In the genomic region with DNA sequence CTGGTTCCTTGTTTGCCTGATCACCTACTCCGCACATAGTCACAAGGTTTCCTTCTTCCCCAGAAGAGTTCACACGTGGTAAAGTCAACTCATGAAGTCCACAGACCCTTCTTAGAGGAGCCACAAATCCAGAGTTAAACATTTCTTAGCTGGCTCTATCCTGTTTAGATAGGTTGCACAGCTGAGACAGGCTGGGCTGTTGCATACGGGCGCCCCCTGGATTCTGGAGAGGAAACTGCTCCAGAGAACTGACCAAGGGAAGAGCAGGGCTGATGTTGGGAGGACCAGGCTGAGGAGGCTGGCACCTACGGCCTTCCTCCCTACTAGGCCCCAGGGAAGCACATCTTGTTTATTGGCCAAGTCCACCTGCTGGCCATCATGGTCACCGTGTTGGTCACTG, we compare ENCODE assay signal across 9 mouse cellular contexts.
A peak's percentile ranks its signal among the peaks of the same experiment; 100 is the strongest.
DNase-seq lines count a peak whose midpoint lies in the region; ATAC-seq and TF ChIP-seq lines count a peak whose summit lies in the region.
"Had no signal": no experiment of that assay in that cellular context is flagged by ENCODE, and none has a peak within 500 bp of the region (broad histone marks: within the 10 kb centered on the region; RNA-seq: fewer than 3 reads in every experiment).

No protein-coding gene starts in this region.

- peak; percentile 41 for DNase-seq in ES-CJ7 (ENCODE audit: low read depth, low spot score)
- DNase-seq in brain, embryonic 14.5 days (ENCODE audit: low read depth): peak; percentile 67
- DNase-seq in forebrain, embryonic 10.5 days (ENCODE audit: extremely low spot score, low spot score): peak; percentile 66
- DNase-seq in layer of hippocampus, adult 11-12 months (ENCODE audit: low spot score): peak; percentile 78
- peak; percentile 35 for DNase-seq in retina, postnatal 7 days (ENCODE audit: low read depth, low spot score)
- peak; percentile 39 to 64 for DNase-seq in urinary bladder, adult 18-20 months (ENCODE audit: low spot score in 2 of 2)

- no peaks in the 10 kb centered on the region for H3K9me3 ChIP-seq in forebrain, embryonic 10.5 days
- H3K9me3 ChIP-seq in heart, embryonic 16.5 days (replicated peaks; ENCODE audit: control insufficient read depth, low read length): no peaks in the 10 kb centered on the region
- H3K9me3 ChIP-seq in liver, embryonic 16.5 days (replicated peaks; ENCODE audit: control insufficient read depth, low read length): no peaks in the 10 kb centered on the region

- H3K4me2 ChIP-seq in heart, embryonic 16.5 days (ENCODE audit: low read depth, low read length): no peak overlapping the region
- no peak overlapping the region for H3K4me2 ChIP-seq in liver, embryonic 16.5 days (ENCODE audit: low read depth, low read length)

- ATAC-seq in heart, embryonic 16.5 days (replicated peaks; ENCODE audit: extremely low read depth, insufficient read depth, low FRiP score): peak; percentile 77
- peak; percentile 80 for ATAC-seq in liver, embryonic 16.5 days (ENCODE audit: low read depth)

- 32% methylated on average over 6 of the region's 6 CpGs for WGBS in forebrain, embryonic 10.5 days
- WGBS in heart, embryonic 16.5 days: 24% methylated on average over 6 of the region's 6 CpGs
- 6% methylated on average over 6 of the region's 6 CpGs for WGBS in liver, embryonic 16.5 days (ENCODE audit: insufficient replicate concordance)

- H3K27me3 ChIP-seq in forebrain, embryonic 10.5 days (ENCODE audit: poor library complexity, severe bottlenecking): no peaks in the 10 kb centered on the region; the same call in 1 of the 2 replicates
- no peaks in the 10 kb centered on the region for H3K27me3 ChIP-seq in heart, embryonic 16.5 days (ENCODE audit: control insufficient read depth, insufficient read depth, low read length)
- H3K27me3 ChIP-seq in liver, embryonic 16.5 days (ENCODE audit: control insufficient read depth, insufficient read depth, low read depth, low read length): no peaks in the 10 kb centered on the region

- no peak for TF ChIP-seq POLR2A in brain, embryonic 14.5 days (IDR thresholded peaks at IDR 0.05; ENCODE audit: borderline replicate concordance, extremely low read depth, insufficient read depth, insufficient read length, poor library complexity, severe bottlenecking)

- no peak overlapping the region for H3K4me3 ChIP-seq in forebrain, embryonic 10.5 days
- no peak overlapping the region for H3K4me3 ChIP-seq in heart, embryonic 16.5 days (ENCODE audit: low read length)
- no peak overlapping the region for H3K4me3 ChIP-seq in liver, embryonic 16.5 days (ENCODE audit: low read depth, low read length)
- H3K4me3 ChIP-seq: myocyte had no signal

- H3K4me1 ChIP-seq in forebrain, embryonic 10.5 days: peaks cover 34% of the 10 kb centered on the region
- H3K4me1 ChIP-seq in heart, embryonic 16.5 days (ENCODE audit: control insufficient read depth, insufficient read depth, low read length): peaks cover 16% of the 10 kb centered on the region
- peaks cover 21% of the 10 kb centered on the region for H3K4me1 ChIP-seq in liver, embryonic 16.5 days (ENCODE audit: control insufficient read depth, low read depth, low read length)

- peak overlapping the region; percentile 25; the same call in 1 of the 2 replicates for H3K27ac ChIP-seq in forebrain, embryonic 10.5 days
- peak overlapping the region; percentile 43; the same call in 1 of the 2 replicates for H3K27ac ChIP-seq in heart, embryonic 16.5 days (ENCODE audit: low read length)
- peak overlapping the region; percentile 29; the same call in 1 of the 2 replicates for H3K27ac ChIP-seq in liver, embryonic 16.5 days (ENCODE audit: low read length)

- TF ChIP-seq CTCF in brain, embryonic 14.5 days (IDR thresholded peaks at IDR 0.05; ENCODE audit: borderline replicate concordance, extremely low read depth, insufficient read depth, insufficient read length): peak; percentile 72

- H3K9ac ChIP-seq in heart, embryonic 16.5 days (ENCODE audit: low read length): no peak overlapping the region
- H3K9ac ChIP-seq in liver, embryonic 16.5 days (ENCODE audit: low read depth, low read length): no peak overlapping the region

- H3K36me3 ChIP-seq in forebrain, embryonic 10.5 days (replicated peaks): no peaks in the 10 kb centered on the region
- no peaks in the 10 kb centered on the region for H3K36me3 ChIP-seq in heart, embryonic 16.5 days (ENCODE audit: control insufficient read depth, insufficient read depth)
- no peaks in the 10 kb centered on the region for H3K36me3 ChIP-seq in liver, embryonic 16.5 days (ENCODE audit: control insufficient read depth, insufficient read depth)
